Mouse (Mus musculus): ENCODE data around the gene Sfxn3. TPM values are rescaled to one million over a fixed set of nuclear protein-coding genes. Genes with fewer than 3 reads are reported as not detected.
"Not testable (repeated sequence)": the region's sequence is repeated elsewhere in the genome, so short reads cannot be mapped to it uniquely, and the experiment has no call there.

Sfxn3 gene
- polyA plus RNA-seq, 1 experiment from 2014 or later = 24.5 TPM

DNA sequence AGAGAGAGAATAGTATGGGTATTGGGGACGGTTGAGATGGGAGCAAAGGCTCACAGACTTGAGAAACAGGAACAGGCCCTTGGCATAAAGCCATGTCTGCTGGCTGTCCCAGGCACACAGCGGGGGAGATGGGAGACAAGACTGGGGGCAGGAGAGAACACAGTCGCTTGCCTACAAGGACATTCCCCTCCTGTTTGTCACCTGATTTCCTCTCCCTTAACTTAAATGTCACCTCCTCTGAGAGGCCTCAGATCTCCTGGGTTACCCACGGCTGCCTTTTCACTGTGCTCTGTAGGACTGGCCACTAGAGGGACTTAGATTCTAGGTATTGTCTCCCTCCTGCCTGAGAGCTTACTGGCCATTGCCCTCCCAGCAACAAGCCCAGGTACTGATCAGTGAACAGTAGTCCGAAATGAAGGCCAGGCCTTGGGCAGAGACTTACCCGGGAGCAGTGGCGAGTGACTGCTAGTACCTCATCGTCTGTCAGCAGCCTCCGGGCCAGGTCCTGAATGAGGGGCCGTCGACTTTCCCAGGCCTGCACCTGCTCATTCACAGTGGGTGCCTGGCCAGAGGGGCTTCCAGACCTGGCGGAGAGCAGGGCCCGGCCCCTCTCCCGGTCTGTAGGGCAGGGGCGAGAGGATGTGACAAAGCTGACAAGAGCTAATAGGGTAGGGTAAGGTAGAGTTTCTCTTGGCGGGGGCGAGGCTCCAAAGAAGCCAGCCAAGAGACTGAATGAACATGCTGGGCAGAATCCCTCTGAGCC, 14.6 kb upstream of the Sfxn3 start:
- Histone ChIP-seq H3K27ac (no peak overlapping the region), H3K4me1 (peaks cover 27% of the 10 kb centered on the region), H3K4me2 (no peak overlapping the region), H3K9ac (no peak overlapping the region), H3K4me3 (replicated peaks) (no peak overlapping the region), H3K36me3 (no peaks in the 10 kb centered on the region), H3K27me3 (replicated peaks) (no peaks in the 10 kb centered on the region), H3K9me3 (no peaks in the 10 kb centered on the region)
- ATAC-seq (ENCODE audit: insufficient read depth, low FRiP score, low read depth) = no peak
- 55% methylated on average over 17 of the region's 17 CpGs for WGBS

GRCm38 (mm10) chr19:45036867-45037266, 10.4 kb upstream of the Sfxn3 start:
- ATAC-seq (ENCODE audit: insufficient read depth, low FRiP score, low read depth) = no peak
- 35% methylated on average over 16 of the region's 16 CpGs for WGBS
- peaks cover 10% of the 10 kb centered on the region; the same call in 1 of the 2 replicates for H3K27me3 ChIP-seq (replicated peaks)
- no peak overlapping the region for H3K4me2 ChIP-seq
- H3K4me1 ChIP-seq = peaks cover 7% of the 10 kb centered on the region; the same call in 1 of the 2 replicates
- no peak overlapping the region for H3K4me3 ChIP-seq (replicated peaks)
- no peak overlapping the region for H3K9ac ChIP-seq
- no peaks in the 10 kb centered on the region for H3K36me3 ChIP-seq
- no peaks in the 10 kb centered on the region for H3K9me3 ChIP-seq
- H3K27ac ChIP-seq = no peak overlapping the region

- 81% methylated on average over 7 of the region's 7 CpGs for WGBS
- not testable (repeated sequence) for H3K9me3 ChIP-seq
Observed at GRCm38 (mm10) chr19:45038198-45038597, 9.1 kb upstream of the Sfxn3 start.

GRCm38 (mm10) chr19:45040214-45040613, 7.1 kb upstream of the Sfxn3 start:
- Histone ChIP-seq H3K4me2 (no peak overlapping the region), H3K27ac (no peak overlapping the region), H3K4me1 (no peaks in the 10 kb centered on the region), H3K9me3 (no peaks in the 10 kb centered on the region), H3K27me3 (replicated peaks) (peaks cover 20% of the 10 kb centered on the region), H3K36me3 (no peaks in the 10 kb centered on the region), H3K9ac (no peak overlapping the region), H3K4me3 (replicated peaks) (no peak overlapping the region)
- ATAC-seq (ENCODE audit: insufficient read depth, low FRiP score, low read depth) = no peak
- 46% methylated on average over 13 of the region's 13 CpGs for WGBS

More at GRCm38 (mm10) chr19:45038198-45038597, 9.1 kb upstream of the Sfxn3 start:
- H3K36me3 ChIP-seq; H3K27ac ChIP-seq; H3K4me3 ChIP-seq (replicated peaks); ATAC-seq (ENCODE audit: insufficient read depth, low FRiP score, low read depth); H3K27me3 ChIP-seq (replicated peaks); H3K4me1 ChIP-seq; H3K9ac ChIP-seq; H3K4me2 ChIP-seq: not testable (repeated sequence)

- no peaks in the 10 kb centered on the region for H3K36me3 ChIP-seq
- 63% methylated on average over 11 of the region's 11 CpGs for WGBS
- H3K9ac ChIP-seq = no peak overlapping the region
- H3K9me3 ChIP-seq = no peaks in the 10 kb centered on the region
- no peak overlapping the region for H3K27ac ChIP-seq
- H3K4me3 ChIP-seq (replicated peaks) = no peak overlapping the region
- H3K27me3 ChIP-seq (replicated peaks) = peaks cover 27% of the 10 kb centered on the region
- H3K4me2 ChIP-seq = no peak overlapping the region
- ATAC-seq (ENCODE audit: insufficient read depth, low FRiP score, low read depth) = no peak
- H3K4me1 ChIP-seq = peaks cover 30% of the 10 kb centered on the region
Observed at GRCm38 (mm10) chr19:45044389-45044927, 2.8 kb upstream of the Sfxn3 start.

- Histone ChIP-seq H3K4me2 (no peak overlapping the region), H3K27ac (no peak overlapping the region), H3K9me3 (no peaks in the 10 kb centered on the region), H3K27me3 (replicated peaks) (peaks cover 22% of the 10 kb centered on the region), H3K4me1 (peaks cover 30% of the 10 kb centered on the region), H3K9ac (no peak overlapping the region), H3K4me3 (replicated peaks) (no peak overlapping the region), H3K36me3 (no peaks in the 10 kb centered on the region)
- no peak for ATAC-seq (ENCODE audit: insufficient read depth, low FRiP score, low read depth)
- 41% methylated on average over 15 of the region's 15 CpGs for WGBS
Observed at GRCm38 (mm10) chr19:45045236-45045635, 2.1 kb upstream of the Sfxn3 start.

DNA sequence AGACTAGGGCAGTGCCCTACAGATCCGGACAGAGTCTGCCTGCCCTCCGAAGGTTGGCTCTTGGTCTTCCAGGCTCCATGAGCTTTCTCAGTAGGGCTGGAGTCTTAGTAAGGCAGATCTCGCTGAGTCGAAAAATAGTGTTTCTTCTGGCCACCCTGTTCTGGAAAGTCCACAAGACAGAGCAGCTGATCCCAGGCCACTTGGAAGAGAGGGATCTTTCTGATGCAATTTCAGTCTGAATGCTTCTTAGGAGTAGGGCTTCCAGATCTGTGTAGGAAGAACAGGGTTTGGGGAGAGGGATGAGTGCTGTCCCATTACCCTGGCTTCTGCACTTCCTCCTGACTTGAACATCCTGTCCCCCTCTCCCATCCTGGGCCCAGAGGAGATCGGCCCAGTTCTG, 1.7 kb upstream of the Sfxn3 start, which contains the start of gene Pdzd7:
TSS of gene Pdzd7 (minus strand) at position 67 of the 400 bp plus-strand sequence.
- ATAC-seq (ENCODE audit: insufficient read depth, low FRiP score, low read depth) = no peak
- WGBS = 77% methylated on average over 5 of the region's 5 CpGs

GRCm38 (mm10) chr19:45046523-45047321, 581 bp upstream of the Sfxn3 start:
- Histone ChIP-seq H3K27me3 (replicated peaks) (peaks cover 18% of the 10 kb centered on the region), H3K4me3 (replicated peaks) (peak overlapping the region; percentile 54), H3K27ac (peak overlapping the region; percentile 95), H3K9ac (peak overlapping the region; percentile 47; the same call in 1 of the 2 replicates), H3K4me2 (peak overlapping the region; percentile 92), H3K36me3 (no peaks in the 10 kb centered on the region), H3K9me3 (no peaks in the 10 kb centered on the region), H3K4me1 (peaks cover 30% of the 10 kb centered on the region)
- 1% methylated on average over 34 of the region's 34 CpGs for WGBS
- peak; percentile 44; the same call in 1 of the 2 replicates for ATAC-seq (ENCODE audit: insufficient read depth, low FRiP score, low read depth)

More for the DNA sequence above, 1.7 kb upstream of the Sfxn3 start, which contains the start of gene Pdzd7:
- Histone ChIP-seq H3K9ac (no peak within 1 kb of the TSS), H3K9me3 (no peaks in the 10 kb centered on the region), H3K27me3 (replicated peaks) (peaks cover 18% of the 10 kb centered on the region), H3K4me3 (replicated peaks) (peak within 1 kb of the TSS; percentile 54), H3K4me2 (peak within 1 kb of the TSS; percentile 92), H3K4me1 (peaks cover 30% of the 10 kb centered on the region), H3K36me3 (no peaks in the 10 kb centered on the region), H3K27ac (0 out of 2 replicates have a peak within 1 kb of the TSS, but pooled peaks have one; percentile 95)

- H3K36me3 ChIP-seq = no peaks in the 10 kb centered on the region
- WGBS = 14% methylated on average over 11 of the region's 11 CpGs
- peak overlapping the region; percentile 47 for H3K9ac ChIP-seq
- H3K4me3 ChIP-seq (replicated peaks) = peak overlapping the region; percentile 54
- peak overlapping the region; percentile 95 for H3K27ac ChIP-seq
- H3K4me2 ChIP-seq = peak overlapping the region; percentile 92
- peaks cover 18% of the 10 kb centered on the region for H3K27me3 ChIP-seq (replicated peaks)
- ATAC-seq (ENCODE audit: insufficient read depth, low FRiP score, low read depth) = peak; percentile 71
- no peaks in the 10 kb centered on the region for H3K9me3 ChIP-seq
- H3K4me1 ChIP-seq = peaks cover 30% of the 10 kb centered on the region
Observed at GRCm38 (mm10) chr19:45047935-45048643, 786 bp downstream of the Sfxn3 start.

DNA sequence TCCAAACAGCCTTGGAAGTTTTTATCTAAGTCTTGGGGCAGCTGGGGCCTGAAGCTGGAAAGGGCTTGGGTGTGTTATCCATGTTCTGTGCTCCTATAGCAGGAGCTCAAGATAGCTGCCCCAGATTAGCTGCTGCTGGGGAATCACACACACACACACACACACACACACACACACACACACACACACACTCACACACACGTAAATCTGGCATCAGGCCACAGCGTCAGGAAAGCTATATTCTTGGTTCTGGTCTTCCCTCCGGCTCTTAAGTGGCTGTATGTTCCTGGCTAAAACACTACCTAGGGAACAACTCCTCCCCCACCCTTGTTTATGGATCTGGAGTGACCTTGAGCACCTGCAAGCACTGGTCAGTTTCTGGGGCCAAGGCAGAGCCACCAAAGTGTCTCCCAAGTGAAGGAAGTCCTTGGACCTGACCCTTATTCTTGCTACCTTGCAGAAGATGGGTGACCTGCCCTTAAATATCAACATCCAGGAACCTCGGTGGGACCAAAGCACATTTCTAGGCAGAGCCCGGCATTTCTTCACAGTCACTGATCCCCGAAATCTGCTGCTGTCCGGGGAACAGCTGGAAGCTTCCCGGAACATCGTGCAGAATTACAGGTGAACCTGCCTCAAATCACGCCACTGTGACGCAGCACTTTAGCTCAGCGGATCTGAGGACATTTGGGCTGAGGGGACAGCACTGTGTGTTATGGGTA, 1.5 kb downstream of the Sfxn3 start:
- H3K4me1 ChIP-seq = peaks cover 30% of the 10 kb centered on the region
- H3K9me3 ChIP-seq = no peaks in the 10 kb centered on the region
- WGBS = 73% methylated on average over 12 of the region's 12 CpGs
- no peaks in the 10 kb centered on the region for H3K36me3 ChIP-seq
- peaks cover 18% of the 10 kb centered on the region for H3K27me3 ChIP-seq (replicated peaks)
- peak overlapping the region; percentile 92 for H3K4me2 ChIP-seq
- H3K4me3 ChIP-seq (replicated peaks) = peak overlapping the region; percentile 54
- H3K27ac ChIP-seq = peak overlapping the region; percentile 95
- no peak for ATAC-seq (ENCODE audit: insufficient read depth, low FRiP score, low read depth)
- H3K9ac ChIP-seq = no peak overlapping the region

DNA sequence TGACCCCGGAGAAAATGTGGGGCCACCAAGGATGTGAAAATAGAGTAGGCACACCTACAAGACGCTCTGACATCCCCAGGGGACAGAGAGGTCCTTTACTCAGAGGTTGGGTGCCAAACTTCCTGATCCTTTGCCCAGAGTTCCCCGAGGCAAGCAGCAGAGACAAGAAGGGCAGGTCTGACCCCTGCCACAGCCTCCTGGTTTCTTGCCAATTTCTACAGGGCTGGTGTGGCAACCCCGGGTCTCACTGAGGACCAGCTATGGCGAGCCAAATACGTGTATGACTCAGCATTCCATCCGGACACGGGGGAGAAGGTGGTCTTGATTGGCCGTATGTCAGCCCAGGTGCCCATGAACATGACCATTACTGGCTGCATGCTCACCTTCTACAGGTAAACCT, 2.2 kb downstream of the Sfxn3 start:
- no peak for ATAC-seq (ENCODE audit: insufficient read depth, low FRiP score, low read depth)
- Histone ChIP-seq H3K9me3 (no peaks in the 10 kb centered on the region), H3K4me3 (replicated peaks) (no peak overlapping the region), H3K4me1 (peaks cover 30% of the 10 kb centered on the region), H3K27me3 (replicated peaks) (peaks cover 14% of the 10 kb centered on the region), H3K36me3 (no peaks in the 10 kb centered on the region), H3K4me2 (no peak overlapping the region), H3K27ac (no peak overlapping the region), H3K9ac (no peak overlapping the region)
- WGBS = 74% methylated on average over 9 of the region's 9 CpGs

Measured in stomach, embryonic 15.5 days (tissue).